Mouse (Mus musculus): ENCODE measurements at regions not wholly inside any gene's neighbourhood (a gene's known extent, or its start where the extent isn't known, plus 50 kb on each side); places are given as distances from the start of the nearest gene placed in this dataset.

GRCm38 (mm10) chr1:43361455-43361863 is 82.9 kb upstream of the Nck2 start:
- TF ChIP-seq MYOD1 (IDR thresholded peaks at IDR 0.05; ENCODE audit: control insufficient read depth in 1 of 3, insufficient read length in 2 of 3, low read depth in 2 of 3), result no peak
- TF ChIP-seq USF1 (IDR thresholded peaks at IDR 0.05; ENCODE audit: low read depth), result no peak
- no peak for TF ChIP-seq MAX (IDR thresholded peaks at IDR 0.05; ENCODE audit: low read depth)
- TF ChIP-seq CEBPB (IDR thresholded peaks at IDR 0.05; ENCODE audit: insufficient read depth, poor library complexity, severe bottlenecking), result no peak
- TF ChIP-seq POLR2A (IDR thresholded peaks at IDR 0.05; ENCODE audit: insufficient read length, low read depth), result no peak
- TF ChIP-seq MYOG (IDR thresholded peaks at IDR 0.05; ENCODE audit: control insufficient read depth in 1 of 3, insufficient read depth in 1 of 3, insufficient read length in 2 of 3, low read depth in 2 of 3), result no peak

All from myocyte (in vitro differentiated cells).